Mouse (Mus musculus) ES-CJ7 (cell line): ENCODE data around the gene Trp53bp1.

ENCODE experiments used
- DNase-seq: peaks from one replicate; pipeline ENCODE4 v3.0.0; 2011; ENCODE audit warnings: low read depth, low spot score

Gene Trp53bp1

GRCm38 (mm10) chr2:121249758-121250157 lies 21.4 kb downstream of the Trp53bp1 start:
- no peak for DNase-seq

- DNase-seq: no peak
Observed at GRCm38 (mm10) chr2:121244099-121244498, 27.1 kb downstream of the Trp53bp1 start.

GRCm38 (mm10) chr2:121239426-121239825 lies 31.8 kb downstream of the Trp53bp1 start:
- DNase-seq: no peak

- DNase-seq: no peak
Observed at GRCm38 (mm10) chr2:121235460-121236072, 35.6 kb downstream of the Trp53bp1 start.

- DNase-seq: no peak
Observed at GRCm38 (mm10) chr2:121228135-121228534, 43.1 kb downstream of the Trp53bp1 start.

GRCm38 (mm10) chr2:121223010-121223409 lies 48.2 kb downstream of the Trp53bp1 start:
- DNase-seq: peak; percentile 20

GRCm38 (mm10) chr2:121219994-121220393 lies 51.2 kb downstream of the Trp53bp1 start:
- no peak for DNase-seq

GRCm38 (mm10) chr2:121219177-121219576 lies 52.0 kb downstream of the Trp53bp1 start:
- DNase-seq: no peak

GRCm38 (mm10) chr2:121214491-121214890 lies 56.7 kb downstream of the Trp53bp1 start:
- DNase-seq: no peak

GRCm38 (mm10) chr2:121206541-121206940 lies 64.7 kb downstream of the Trp53bp1 start:
- DNase-seq: no peak

GRCm38 (mm10) chr2:121204276-121204675 lies 66.9 kb downstream of the Trp53bp1 start:
- DNase-seq: no peak

GRCm38 (mm10) chr2:121195466-121195865 lies 75.7 kb downstream of the Trp53bp1 start:
- no peak for DNase-seq

- no peak for DNase-seq
Observed at GRCm38 (mm10) chr2:121188530-121188929, 82.7 kb downstream of the Trp53bp1 start.

GRCm38 (mm10) chr2:121184142-121184541 lies 87.1 kb downstream of the Trp53bp1 start:
- no peak for DNase-seq

GRCm38 (mm10) chr2:121183431-121183830 lies 87.8 kb downstream of the Trp53bp1 start:
- DNase-seq: no peak

- DNase-seq: peak; percentile 13
Observed at GRCm38 (mm10) chr2:121178828-121179479, 92.3 kb downstream of the Trp53bp1 start.

GRCm38 (mm10) chr2:121170980-121171742 lies 100.0 kb downstream of the Trp53bp1 start, which contains the start of gene Zscan29:
Zscan29 (minus strand) TSS chr2:121171125.
- peak; percentile 89 for DNase-seq

- peak; percentile 39 for DNase-seq
Observed at GRCm38 (mm10) chr2:121170481-121170971, 100.7 kb downstream of the Trp53bp1 start, which contains the start of gene Tubgcp4. Tubgcp4 (plus strand) TSS chr2:121170654.

- DNase-seq: no peak
Observed at GRCm38 (mm10) chr2:121169902-121170301, 101.3 kb downstream of the Trp53bp1 start.

- DNase-seq: no peak
Observed at GRCm38 (mm10) chr2:121169173-121169572, 102.0 kb downstream of the Trp53bp1 start.

- DNase-seq: peak; percentile 45
Observed at GRCm38 (mm10) chr2:121153100-121153499, 118.1 kb downstream of the Trp53bp1 start.

GRCm38 (mm10) chr2:121149679-121150078 lies 121.5 kb downstream of the Trp53bp1 start:
- DNase-seq: no peak
